Mouse (Mus musculus) stomach, postnatal 0 days (tissue): ENCODE data around the gene 4930402F06Rik. TPM values are rescaled to one million over a fixed set of nuclear protein-coding genes. Genes with fewer than 3 reads are reported as not detected.

Experiments used
- ATAC-seq: fragments of 200-750 bp; cut with Nextera tagmentation; 2 replicates; pipeline ENCODE4 v1.8.0; 2017; ENCODE audit not compliant: low FRiP score, low TSS enrichment
- DNase-seq: peaks from one replicate; pipeline ENCODE4 v3.0.0-alpha.2; 2016; ENCODE audit warnings: low spot score
- H3K27ac ChIP-seq: fragments of 300-500 bp; sonication (generic); replicated peaks from 2 replicates; pipeline ENCODE4 v1.5.1; 2014; ENCODE audit warnings: mild to moderate bottlenecking, control low read depth
- H3K27me3 ChIP-seq: fragments of 300-500 bp; sonication (generic); 2 replicates; pipeline ENCODE4 v1.6.1; 2014; ENCODE audit warnings: low read length; ENCODE audit not compliant: control insufficient read depth, insufficient read depth
- H3K36me3 ChIP-seq: fragments of 300-500 bp; sonication (generic); 2 replicates; pipeline ENCODE4 v1.6.1; 2014; ENCODE audit warnings: low read length, mixed read lengths; ENCODE audit not compliant: control insufficient read depth, insufficient read depth
- H3K4me1 ChIP-seq: fragments of 300-500 bp; sonication (generic); replicated peaks from 2 replicates; pipeline ENCODE4 v1.6.1; 2014; ENCODE audit warnings: antibody characterized with exemption; ENCODE audit not compliant: control insufficient read depth, insufficient read depth
- H3K4me2 ChIP-seq: fragments of 300-500 bp; sonication (generic); replicated peaks from 2 replicates; pipeline ENCODE4 v1.6.1; 2014; ENCODE audit warnings: low read depth, mild to moderate bottlenecking, control low read depth, moderate library complexity
- H3K4me3 ChIP-seq: fragments of 300-500 bp; sonication (generic); 2 replicates; pipeline ENCODE4 v1.5.1; 2014; ENCODE audit warnings: low read depth, low read length, control low read depth
- H3K9ac ChIP-seq: fragments of 300-500 bp; sonication (generic); 2 replicates; pipeline ENCODE4 v1.6.1; 2014; ENCODE audit warnings: mild to moderate bottlenecking, low read length, control low read depth, mixed read lengths
- H3K9me3 ChIP-seq: fragments of 300-500 bp; sonication (generic); 2 replicates; pipeline ENCODE4 v1.6.1; 2016; ENCODE audit warnings: low read length; ENCODE audit not compliant: control insufficient read depth
- CTCF ChIP-seq: IDR thresholded peaks from 2 replicates; pipeline ENCODE4 v1.5.1; 2016; ENCODE audit warnings: antibody characterized with exemption, low read depth, mild to moderate bottlenecking, moderate library complexity
- EP300 ChIP-seq: optimal IDR thresholded peaks from 2 replicates; pipeline ENCODE3; 2016; ENCODE audit warnings: antibody characterized with exemption
- WGBS: fragments of 180-500 bp; shearing (Covaris S2); extraction: QIAGEN DNeasy Blood & Tissue Kit; methylation state at CpG from one replicate; pipeline ENCODE4 v1.1.7; 2014; 5-methylcytosine and 5-hydroxymethylcytosine counted together
- polyA plus RNA-seq: library from polyadenylated mRNA; unstranded; fragments of >200 nt; fragmentation: Nextera tagmentation; extraction: Ambion mirVana; gene quantifications from 2 replicates; pipeline ENCODE4 v1.2.1, GENCODE M21; 2015

Gene 4930402F06Rik
- polyA plus RNA-seq, 1 experiment from 2014 or later, result not detected

GRCm38 (mm10) chr2:35407266-35407665 lies 10.3 kb upstream of the 4930402F06Rik start:
- 64% methylated on average over 6 of the region's 6 CpGs for WGBS
- no peaks in the 10 kb centered on the region for H3K4me1 ChIP-seq
- no peak overlapping the region for H3K27ac ChIP-seq

GRCm38 (mm10) chr2:35406611-35407010 lies 9.6 kb upstream of the 4930402F06Rik start:
- DNase-seq (no peak), ATAC-seq (no peak)
- Histone ChIP-seq H3K4me2 (no peak overlapping the region), H3K27me3 (no peaks in the 10 kb centered on the region), H3K9me3 (no peaks in the 10 kb centered on the region), H3K4me3 (no peak overlapping the region), H3K36me3 (peaks cover 7% of the 10 kb centered on the region; the same call in 1 of the 2 replicates), H3K27ac (no peak overlapping the region), H3K9ac (no peak overlapping the region), H3K4me1 (no peaks in the 10 kb centered on the region)
- TF ChIP-seq EP300 (no peak), CTCF (no peak)
- WGBS, result 73% methylated on average over 1 of the region's 1 CpGs

More at GRCm38 (mm10) chr2:35407266-35407665, 10.3 kb upstream of the 4930402F06Rik start:
- DNase-seq (peak; percentile 46), ATAC-seq (peak; percentile 11; the same call in 1 of the 2 replicates)
- TF ChIP-seq CTCF (no peak), EP300 (no peak)
- H3K27me3 ChIP-seq, result no peaks in the 10 kb centered on the region
- peaks cover 6% of the 10 kb centered on the region; the same call in 1 of the 2 replicates for H3K36me3 ChIP-seq
- H3K9me3 ChIP-seq, result no peaks in the 10 kb centered on the region
- H3K9ac ChIP-seq, result no peak overlapping the region
- no peak overlapping the region for H3K4me2 ChIP-seq
- H3K4me3 ChIP-seq, result no peak overlapping the region

GRCm38 (mm10) chr2:35402391-35402790 lies 5.4 kb upstream of the 4930402F06Rik start:
- H3K9me3 ChIP-seq, result no peaks in the 10 kb centered on the region
- H3K36me3 ChIP-seq, result peaks cover 7% of the 10 kb centered on the region; the same call in 1 of the 2 replicates
- DNase-seq (no peak), ATAC-seq (no peak)
- H3K9ac ChIP-seq, result no peak overlapping the region
- TF ChIP-seq EP300, result no peak
- no peak for TF ChIP-seq CTCF
- H3K4me1 ChIP-seq, result 0 out of 2 replicates have a peak, but pooled peaks cover 2% of the 10 kb centered on the region
- H3K4me3 ChIP-seq, result no peak overlapping the region
- WGBS, result 91% methylated on average over 16 of the region's 16 CpGs
- no peak overlapping the region for H3K4me2 ChIP-seq
- H3K27me3 ChIP-seq, result no peaks in the 10 kb centered on the region
- H3K27ac ChIP-seq, result no peak overlapping the region

GRCm38 (mm10) chr2:35400739-35401138 lies 3.8 kb upstream of the 4930402F06Rik start:
- no peak for TF ChIP-seq EP300
- DNase-seq, result peak; percentile 10

GRCm38 (mm10) chr2:35398184-35398828 lies 1.3 kb upstream of the 4930402F06Rik start:
- DNase-seq, result no peak
- peak; percentile 51; the same call in 1 of the 2 replicates for ATAC-seq
- H3K4me2 ChIP-seq, result no peak overlapping the region
- no peaks in the 10 kb centered on the region for H3K9me3 ChIP-seq
- H3K9ac ChIP-seq, result no peak overlapping the region
- H3K36me3 ChIP-seq, result 0 out of 2 replicates have a peak, but pooled peaks cover 3% of the 10 kb centered on the region
- TF ChIP-seq CTCF (no peak), EP300 (no peak)
- no peak overlapping the region for H3K4me3 ChIP-seq
- H3K27me3 ChIP-seq, result no peaks in the 10 kb centered on the region
- 71% methylated on average over 6 of the region's 6 CpGs for WGBS
- H3K4me1 ChIP-seq, result 0 out of 2 replicates have a peak, but pooled peaks cover 2% of the 10 kb centered on the region
- H3K27ac ChIP-seq, result no peak overlapping the region

More at GRCm38 (mm10) chr2:35400739-35401138, 3.8 kb upstream of the 4930402F06Rik start:
- H3K4me2 ChIP-seq, result no peak overlapping the region
- H3K9ac ChIP-seq, result no peak overlapping the region
- H3K27me3 ChIP-seq, result no peaks in the 10 kb centered on the region
- H3K36me3 ChIP-seq, result peaks cover 6% of the 10 kb centered on the region; the same call in 1 of the 2 replicates
- no peak overlapping the region for H3K27ac ChIP-seq
- no peak for ATAC-seq
- no peak overlapping the region for H3K4me3 ChIP-seq
- H3K4me1 ChIP-seq, result 0 out of 2 replicates have a peak, but pooled peaks cover 2% of the 10 kb centered on the region
- H3K9me3 ChIP-seq, result no peaks in the 10 kb centered on the region
- WGBS, result 85% methylated on average over 7 of the region's 7 CpGs
